Mouse (Mus musculus): ENCODE measurements around the gene Rad23b.
A peak's percentile ranks its signal among the peaks of the same experiment; 100 is the strongest.
"Not testable (repeated sequence)": the region's sequence is repeated elsewhere in the genome, so short reads cannot be mapped to it uniquely, and the experiment has no call there.

Gene Rad23b

GRCm38 (mm10) chr4:55349452-55350218, at the start of gene Rad23b:
Gene Rad23b, plus strand, starts transcription at chr4:55350043.
- peak; percentile 98 for DNase-seq

- DNase-seq = no peak
Observed at GRCm38 (mm10) chr4:55304121-55304520, 45.7 kb upstream of the Rad23b start.

DNA sequence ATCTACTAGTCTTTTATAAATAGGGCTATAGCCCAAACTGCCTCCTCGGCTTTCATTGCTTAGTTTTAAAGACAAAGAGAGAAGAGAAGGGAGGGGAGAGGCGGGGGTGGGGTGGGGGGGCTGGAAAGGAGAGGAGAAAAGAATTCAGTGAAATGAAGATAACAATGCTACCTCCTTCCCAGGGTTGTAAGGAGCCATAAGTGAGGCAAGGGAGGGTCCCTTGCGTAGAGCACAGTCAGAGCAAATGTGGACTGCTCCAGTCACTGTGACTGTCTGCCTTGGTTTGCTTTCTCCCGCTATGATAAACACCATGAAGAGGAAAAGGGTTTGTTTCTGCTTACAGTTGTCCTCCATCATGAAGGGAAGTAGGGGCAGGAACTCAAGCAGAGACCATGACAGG, 43.2 kb upstream of the Rad23b start:
- no peak for DNase-seq

GRCm38 (mm10) chr4:55316726-55317125, 33.1 kb upstream of the Rad23b start:
- peak; percentile 31 for DNase-seq

DNA sequence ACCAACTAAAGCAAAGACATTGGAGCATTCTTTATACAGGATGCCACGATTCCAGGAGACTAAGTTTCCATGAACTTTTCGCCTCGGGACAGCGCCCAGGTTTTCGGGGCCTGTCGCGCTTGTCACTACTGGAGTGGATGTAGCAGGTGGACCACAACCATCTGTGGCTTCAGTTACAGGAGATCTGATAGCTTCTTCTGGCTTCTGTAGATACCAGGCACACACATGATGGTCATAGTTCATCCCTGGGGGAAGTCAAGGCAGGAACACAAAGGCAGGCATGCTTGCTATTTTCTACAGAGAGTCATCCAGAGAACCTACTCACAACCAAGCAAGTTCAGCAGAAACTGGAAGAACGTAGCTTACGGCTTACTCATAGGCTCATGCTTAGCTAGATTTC, 31.5 kb upstream of the Rad23b start:
- DNase-seq = not testable (repeated sequence)

- DNase-seq = no peak
Observed at GRCm38 (mm10) chr4:55325786-55326518, 23.9 kb upstream of the Rad23b start.

GRCm38 (mm10) chr4:55327508-55327907, 22.3 kb upstream of the Rad23b start:
- no peak for DNase-seq

GRCm38 (mm10) chr4:55328471-55328870, 21.4 kb upstream of the Rad23b start:
- DNase-seq = no peak

DNA sequence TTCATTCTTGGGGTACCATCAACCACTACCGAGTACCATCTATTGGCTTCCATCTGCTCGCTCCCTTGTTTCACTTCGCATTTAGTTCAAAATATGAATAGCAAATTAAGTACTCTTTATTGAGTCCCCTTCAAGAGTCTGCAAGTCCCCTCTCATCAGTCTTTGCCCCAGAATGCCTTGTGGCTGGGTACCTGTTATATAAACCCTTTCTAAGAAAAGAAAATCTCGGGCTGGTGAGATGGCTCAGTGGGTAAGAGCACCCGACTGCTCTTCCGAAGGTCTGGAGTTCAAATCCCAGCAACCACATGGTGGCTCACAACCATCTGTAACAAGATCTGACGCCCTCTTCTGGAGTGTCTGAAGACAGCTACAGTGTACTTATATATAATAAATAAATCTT, 20.9 kb upstream of the Rad23b start:
- not testable (repeated sequence) for DNase-seq

GRCm38 (mm10) chr4:55329621-55330346, 20.1 kb upstream of the Rad23b start:
- no peak for DNase-seq

DNA sequence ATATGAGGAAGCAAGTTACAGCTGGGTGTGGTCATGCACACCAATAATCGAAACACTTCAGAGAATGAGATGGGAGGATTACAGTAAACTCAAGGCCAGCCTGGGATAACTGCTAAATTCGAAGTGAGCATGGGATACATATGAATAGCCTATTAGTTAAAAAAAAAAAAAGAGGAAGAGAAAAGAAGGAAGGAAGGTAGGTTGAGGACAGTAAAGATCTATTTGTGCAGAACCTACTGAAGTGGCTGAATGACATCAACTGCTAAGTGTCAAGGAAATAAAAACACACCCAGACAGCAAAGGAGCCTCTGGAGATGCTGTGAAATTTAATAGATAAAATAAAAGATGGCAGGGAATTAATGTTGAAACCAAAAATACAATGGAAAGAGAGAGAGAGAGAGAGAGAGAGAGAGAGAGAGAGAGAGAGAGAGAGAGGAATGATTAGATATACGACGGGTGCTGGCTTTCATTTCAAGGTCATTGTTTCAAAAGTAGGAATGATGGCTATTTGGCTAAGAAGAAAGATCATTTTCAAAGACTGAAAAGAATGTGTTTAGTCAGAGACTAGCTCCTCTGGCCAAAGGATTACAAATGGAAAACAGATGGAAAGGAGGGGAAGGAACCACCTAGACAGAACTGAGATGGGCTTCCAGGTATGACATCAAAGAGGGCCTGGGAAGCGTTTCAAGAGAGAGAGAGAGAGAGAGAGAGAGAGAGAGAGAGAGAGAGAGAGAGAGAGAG, 14.6 kb upstream of the Rad23b start:
- no peak for DNase-seq

- no peak for DNase-seq
Observed at GRCm38 (mm10) chr4:55338905-55339304, 10.9 kb upstream of the Rad23b start.

GRCm38 (mm10) chr4:55339388-55339787, 10.5 kb upstream of the Rad23b start:
- DNase-seq = no peak

GRCm38 (mm10) chr4:55341797-55342196, 8.0 kb upstream of the Rad23b start:
- no peak for DNase-seq

- no peak for DNase-seq
Observed at GRCm38 (mm10) chr4:55342602-55343001, 7.2 kb upstream of the Rad23b start.

GRCm38 (mm10) chr4:55343287-55343686, 6.6 kb upstream of the Rad23b start:
- DNase-seq = no peak

DNA sequence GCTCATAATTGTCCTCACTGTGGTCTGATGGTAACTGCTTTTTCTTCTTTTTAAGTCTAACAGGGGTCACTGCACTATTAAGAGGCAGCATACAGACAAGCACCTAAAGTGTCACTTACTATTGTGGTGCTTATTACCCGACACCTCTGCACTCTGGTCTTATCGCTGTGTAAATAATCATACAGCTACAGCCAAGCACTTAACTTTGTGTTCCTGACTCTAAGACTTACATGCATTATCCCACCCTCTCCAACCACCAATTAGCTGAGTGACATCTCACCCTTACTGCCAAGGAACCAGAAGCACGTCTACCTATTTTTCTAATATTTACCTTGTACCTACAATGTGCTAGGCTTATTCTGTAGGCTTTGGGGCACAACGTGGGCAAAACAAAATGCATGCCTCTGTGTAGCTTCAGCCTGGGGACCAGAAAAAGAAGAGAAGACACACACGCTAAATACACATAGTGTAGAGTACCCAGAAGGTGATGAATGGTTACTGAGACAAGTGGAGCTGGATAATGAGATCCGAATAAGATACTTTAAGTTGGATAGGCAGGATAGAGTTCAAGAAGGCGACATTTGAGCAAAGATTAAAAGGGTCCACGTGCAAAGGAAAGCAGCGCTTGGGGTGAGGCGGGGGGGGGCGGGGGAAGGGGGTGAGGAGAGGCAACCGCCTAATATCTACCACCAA, 938 bp upstream of the Rad23b start:
- no peak for DNase-seq

DNA sequence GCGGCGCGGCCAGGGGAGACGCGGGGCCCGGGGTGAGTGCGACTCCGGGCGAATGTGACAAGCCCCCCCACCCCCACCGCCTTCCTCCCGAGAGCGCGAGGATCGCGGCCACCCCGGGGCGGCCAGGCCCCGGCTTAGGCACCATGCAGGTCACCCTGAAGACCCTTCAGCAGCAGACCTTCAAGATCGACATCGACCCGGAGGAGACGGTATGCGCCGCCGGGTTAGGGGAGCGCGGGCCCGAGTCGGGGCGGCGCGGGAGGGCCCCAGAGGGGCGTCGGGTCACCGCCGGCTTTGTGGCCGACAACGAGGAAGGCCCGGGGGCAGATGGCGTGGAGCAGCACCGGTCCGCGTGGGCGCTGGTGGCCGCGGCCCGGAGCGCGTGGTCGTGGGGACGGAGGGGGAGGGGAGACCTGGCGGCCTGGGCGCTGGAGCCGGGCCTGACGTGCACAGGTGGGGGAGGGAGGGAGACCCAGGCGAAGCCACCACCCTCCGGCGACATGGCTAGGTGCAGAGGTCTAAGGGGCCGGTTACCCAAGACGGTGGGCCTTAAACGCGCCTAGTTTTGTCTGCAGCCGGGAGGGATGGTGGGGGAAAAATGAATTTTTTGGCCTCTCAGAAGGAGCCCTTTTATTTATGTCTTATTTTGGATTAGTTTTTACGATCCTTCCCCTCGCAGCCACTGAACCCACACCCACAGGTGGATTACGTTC, 532 bp downstream of the Rad23b start:
- DNase-seq = no peak

GRCm38 (mm10) chr4:55351037-55351436, 1.2 kb downstream of the Rad23b start:
- no peak for DNase-seq

DNA sequence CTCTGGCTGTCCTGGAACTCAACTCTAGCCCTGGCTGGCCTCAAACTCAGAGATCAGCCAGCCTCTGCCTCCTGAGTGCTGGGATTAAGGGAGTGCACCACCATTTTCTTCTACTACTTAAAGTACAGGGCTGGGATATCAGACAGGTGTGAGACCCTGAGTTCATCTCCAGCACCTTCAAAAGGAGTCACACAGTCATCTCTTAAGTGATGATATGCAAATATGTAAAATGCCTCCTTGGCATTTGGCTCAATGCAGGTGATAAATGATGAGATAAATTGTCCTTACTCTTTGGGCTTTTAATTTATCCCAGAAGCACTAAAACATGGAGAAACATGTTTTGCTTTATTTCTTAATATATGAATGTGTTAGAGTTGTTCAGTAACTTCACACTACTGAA, 2.0 kb downstream of the Rad23b start:
- DNase-seq = no peak

DNA sequence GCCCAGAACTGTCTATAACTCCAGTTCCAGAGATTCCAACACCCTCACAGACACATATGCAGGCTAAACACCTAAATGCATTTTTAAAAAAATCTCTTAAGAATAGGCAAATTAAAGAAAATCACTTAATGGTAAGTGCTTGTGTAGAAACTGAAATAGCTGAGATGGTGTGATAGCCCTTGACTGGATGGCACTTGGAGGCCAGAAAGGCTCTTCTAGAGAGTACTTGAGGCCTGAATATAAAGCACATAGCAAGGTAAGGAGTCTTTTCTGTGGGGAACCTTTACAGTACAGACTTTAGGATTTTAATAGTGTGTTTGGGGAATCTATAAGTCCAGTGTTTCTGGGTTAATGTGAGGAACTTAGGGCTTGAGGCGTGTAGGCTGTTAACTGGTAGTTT, 4.2 kb downstream of the Rad23b start:
- no peak for DNase-seq

DNA sequence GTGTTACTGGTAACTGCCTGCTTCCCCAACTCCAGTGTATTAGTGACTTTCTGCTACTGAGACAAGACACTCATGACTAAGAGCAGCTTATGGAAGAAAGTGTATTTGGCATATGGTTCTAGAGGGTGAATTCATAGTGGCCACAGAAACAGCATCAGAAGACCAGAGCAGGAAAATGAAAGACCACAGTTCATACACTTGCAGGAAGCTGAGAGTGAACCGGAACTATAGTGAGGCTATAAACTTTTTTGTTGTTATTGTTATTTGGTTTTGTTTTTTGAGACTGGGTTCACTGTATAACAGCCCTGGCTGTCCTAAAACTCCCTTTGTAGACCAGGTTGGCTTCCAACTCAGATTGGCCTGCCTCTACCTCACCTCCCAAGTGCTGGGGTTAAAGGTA, 6.0 kb downstream of the Rad23b start:
- no peak for DNase-seq

All from retina, postnatal 1 day (tissue).